Mouse (Mus musculus): ENCODE data around the gene Foxi3. TPM values are rescaled to one million over a fixed set of nuclear protein-coding genes. Genes with fewer than 3 reads are reported as not detected.

Foxi3 gene
- not detected in 2 replicates for polyA plus RNA-seq (2012; ENCODE audit: low replicate concordance)

GRCm38 (mm10) chr6:70956285-70956912, at the start of gene Foxi3:
Gene Foxi3 (plus strand): TSS chr6:70956531.

GRCm38 (mm10) chr6:70918827-70919226, 37.5 kb upstream of the Foxi3 start, which contains the start of gene Tex37:
Gene Tex37 (minus strand): TSS chr6:70918927.

Other genes starting within 250 kb of the Foxi3 start
- 14.4 and 19.1 TPM in 2 replicates for gene Rpia, start 164.3 kb upstream of the Foxi3 start, polyA plus RNA-seq (2012; ENCODE audit: low replicate concordance)
- gene Eif2ak3, start 112.0 kb upstream of the Foxi3 start, polyA plus RNA-seq (2012; ENCODE audit: low replicate concordance) = 14.7 and 24.4 TPM in 2 replicates
- gene Tex37, start 37.6 kb upstream of the Foxi3 start, polyA plus RNA-seq (2012; ENCODE audit: low replicate concordance) = not detected in 2 replicates
- 0.62 and 1.6 TPM in 2 replicates for gene Thnsl2, start 187.9 kb downstream of the Foxi3 start, polyA plus RNA-seq (2012; ENCODE audit: low replicate concordance)
- not detected in 2 replicates for gene Fabp1, start 243.3 kb downstream of the Foxi3 start, polyA plus RNA-seq (2012; ENCODE audit: low replicate concordance)

All from hematopoietic multipotent progenitor cell, adult 10-12 weeks (in vitro differentiated cells).